ENCODE assay signal across 8 mouse cellular contexts in genomic region chr7:66079364-66080230, GRCm38 (mm10). TPM values are rescaled to one million over a fixed set of nuclear protein-coding genes. Genes with fewer than 3 reads are reported as not detected.
DNase-seq lines count a peak whose midpoint lies in the region; ATAC-seq lines count a peak whose summit lies in the region.

Gene Selenos (plus strand): TSS chr7:66079649.

- H3K9me3 ChIP-seq in forebrain, embryonic 11.5 days (ENCODE audit: control insufficient read depth, low read length) = no peaks in the 10 kb centered on the region
- no peaks in the 10 kb centered on the region for H3K9me3 ChIP-seq in heart, embryonic 16.5 days (replicated peaks; ENCODE audit: control insufficient read depth, low read length)
- no peaks in the 10 kb centered on the region for H3K9me3 ChIP-seq in liver, embryonic 15.5 days (replicated peaks)
- no peaks in the 10 kb centered on the region for H3K9me3 ChIP-seq in neural tube, embryonic 12.5 days

- peak within 1 kb of the TSS; percentile 9; the same call in 1 of the 2 replicates for H3K27ac ChIP-seq in forebrain, embryonic 11.5 days (ENCODE audit: low read depth, low read length)
- H3K27ac ChIP-seq in heart, embryonic 16.5 days (ENCODE audit: low read length) = peak within 1 kb of the TSS; percentile 82
- peak within 1 kb of the TSS; percentile 75 for H3K27ac ChIP-seq in liver, embryonic 15.5 days (replicated peaks)
- 0 out of 2 replicates have a peak within 1 kb of the TSS, but pooled peaks have one; percentile 37 for H3K27ac ChIP-seq in neural tube, embryonic 12.5 days

- peak within 1 kb of the TSS; percentile 50 for H3K9ac ChIP-seq in forebrain, embryonic 11.5 days (ENCODE audit: low read length)
- peak within 1 kb of the TSS; percentile 90 for H3K9ac ChIP-seq in heart, embryonic 16.5 days (ENCODE audit: low read length)
- H3K9ac ChIP-seq in liver, embryonic 15.5 days = peak within 1 kb of the TSS; percentile 74
- peak within 1 kb of the TSS; percentile 81 for H3K9ac ChIP-seq in neural tube, embryonic 12.5 days

- H3K27me3 ChIP-seq in forebrain, embryonic 11.5 days (ENCODE audit: control insufficient read depth, insufficient read depth, low read length) = no peaks in the 10 kb centered on the region
- no peaks in the 10 kb centered on the region for H3K27me3 ChIP-seq in heart, embryonic 16.5 days (ENCODE audit: control insufficient read depth, insufficient read depth, low read length)
- H3K27me3 ChIP-seq in liver, embryonic 15.5 days = no peaks in the 10 kb centered on the region
- H3K27me3 ChIP-seq in neural tube, embryonic 12.5 days (replicated peaks) = no peaks in the 10 kb centered on the region

- H3K4me3 ChIP-seq in forebrain, embryonic 11.5 days (ENCODE audit: low read depth, low read length) = peak within 1 kb of the TSS; percentile 62
- H3K4me3 ChIP-seq in heart, embryonic 16.5 days (ENCODE audit: low read length) = peak within 1 kb of the TSS; percentile 87
- H3K4me3 ChIP-seq in liver, embryonic 15.5 days (replicated peaks) = peak within 1 kb of the TSS; percentile 78
- H3K4me3 ChIP-seq in neural tube, embryonic 12.5 days = peak within 1 kb of the TSS; percentile 91

- under 1% methylated on average over 65 of the region's 65 CpGs for WGBS in forebrain, embryonic 11.5 days
- under 1% methylated on average over 65 of the region's 65 CpGs for WGBS in heart, embryonic 16.5 days
- under 1% methylated on average over 65 of the region's 65 CpGs for WGBS in liver, embryonic 15.5 days (ENCODE audit: insufficient replicate concordance)
- WGBS in neural tube, embryonic 12.5 days = under 1% methylated on average over 65 of the region's 65 CpGs

- DNase-seq in CD8-positive naive resting alpha-beta T cell, adult 2 months (ENCODE audit: low read depth in 2 of 2, low spot score in 2 of 2) = peak; percentile 94 to 95
- DNase-seq in c-Kit-positive CD71-negative TER-119-negative erythroid progenitor cells, embryonic 14.5 days (ENCODE audit: low read depth) = peak; percentile 97
- DNase-seq in forebrain, embryonic 11.5 days (ENCODE audit: low spot score) = peak; percentile 97
- DNase-seq in kidney, postnatal 36 days = peak; percentile 97 to 98
- peak; percentile 98 for DNase-seq in telencephalon, adult 2 months (ENCODE audit: low read depth, low spot score)

- peaks cover 2% of the 10 kb centered on the region; the same call in 1 of the 2 replicates for H3K4me1 ChIP-seq in forebrain, embryonic 11.5 days (replicated peaks; ENCODE audit: control insufficient read depth, insufficient read depth, low read length)
- H3K4me1 ChIP-seq in heart, embryonic 16.5 days (ENCODE audit: control insufficient read depth, insufficient read depth, low read length) = peaks cover 12% of the 10 kb centered on the region
- peaks cover 38% of the 10 kb centered on the region for H3K4me1 ChIP-seq in liver, embryonic 15.5 days (replicated peaks)
- peaks cover 13% of the 10 kb centered on the region for H3K4me1 ChIP-seq in neural tube, embryonic 12.5 days

- ATAC-seq in forebrain, embryonic 11.5 days (replicated peaks; ENCODE audit: low FRiP score) = peak; percentile 100
- ATAC-seq in heart, embryonic 16.5 days (replicated peaks; ENCODE audit: extremely low read depth, insufficient read depth, low FRiP score) = peak; percentile 100
- peak; percentile 100 for ATAC-seq in liver, embryonic 15.5 days (ENCODE audit: insufficient read depth)
- peak; percentile 100 for ATAC-seq in neural tube, embryonic 12.5 days (ENCODE audit: low FRiP score, low read depth)

- H3K4me2 ChIP-seq in forebrain, embryonic 11.5 days (ENCODE audit: low read depth, low read length, severe bottlenecking) = peak within 1 kb of the TSS; percentile 82
- peak within 1 kb of the TSS; percentile 89 for H3K4me2 ChIP-seq in heart, embryonic 16.5 days (ENCODE audit: low read depth, low read length)
- peak within 1 kb of the TSS; percentile 98 for H3K4me2 ChIP-seq in liver, embryonic 15.5 days
- H3K4me2 ChIP-seq in neural tube, embryonic 12.5 days (replicated peaks) = peak within 1 kb of the TSS; percentile 90

- H3K36me3 ChIP-seq in forebrain, embryonic 11.5 days (ENCODE audit: control insufficient read depth, insufficient read depth, low read length) = peaks cover 13% of the 10 kb centered on the region
- H3K36me3 ChIP-seq in heart, embryonic 16.5 days (ENCODE audit: control insufficient read depth, insufficient read depth) = peaks cover 38% of the 10 kb centered on the region
- peaks cover 48% of the 10 kb centered on the region for H3K36me3 ChIP-seq in liver, embryonic 15.5 days (replicated peaks)
- H3K36me3 ChIP-seq in neural tube, embryonic 12.5 days = peaks cover 49% of the 10 kb centered on the region

RNA-seq across cellular contexts. Expression of gene Selenos, which starts in this region (rescaled TPM):
- 62.8 and 64.2 TPM in 2 replicates for polyA plus RNA-seq in forebrain, embryonic 11.5 days (2014; fragmentation: Nextera tagmentation; extraction: Ambion mirVana)
- polyA plus RNA-seq in heart, embryonic 16.5 days (2015; fragmentation: Nextera tagmentation; extraction: Ambion mirVana) = 67.0 and 75.8 TPM in 2 replicates
- 63.2 and 65.4 TPM in 2 replicates for polyA plus RNA-seq in liver, embryonic 15.5 days (2015; fragmentation: Nextera tagmentation; extraction: Ambion mirVana)
- 81.0 and 84.4 TPM in 2 replicates for polyA plus RNA-seq in neural tube, embryonic 12.5 days (2016; fragmentation: Nextera tagmentation; extraction: Ambion mirVana)

Comparison
In these comparisons a context has a peak if more than half of its experiments do, and no peak if none do; other contexts are left out.
1. Peak in every context shown above with its lines: DNase-seq, ATAC-seq, H3K4me3 ChIP-seq and H3K27ac ChIP-seq.
2. H3K27ac ChIP-seq: peak in every context shown above with its lines; median percentile 82 in heart, embryonic 16.5 days; 75 in liver, embryonic 15.5 days; 37 in neural tube, embryonic 12.5 days; 9 in forebrain, embryonic 11.5 days.